Mouse (Mus musculus): ENCODE data around the gene Htatip2. TPM values are rescaled to one million over a fixed set of nuclear protein-coding genes. Genes with fewer than 3 reads are reported as not detected.

The Htatip2 gene
- polyA plus RNA-seq, 1 experiment: 11.9 TPM

DNA sequence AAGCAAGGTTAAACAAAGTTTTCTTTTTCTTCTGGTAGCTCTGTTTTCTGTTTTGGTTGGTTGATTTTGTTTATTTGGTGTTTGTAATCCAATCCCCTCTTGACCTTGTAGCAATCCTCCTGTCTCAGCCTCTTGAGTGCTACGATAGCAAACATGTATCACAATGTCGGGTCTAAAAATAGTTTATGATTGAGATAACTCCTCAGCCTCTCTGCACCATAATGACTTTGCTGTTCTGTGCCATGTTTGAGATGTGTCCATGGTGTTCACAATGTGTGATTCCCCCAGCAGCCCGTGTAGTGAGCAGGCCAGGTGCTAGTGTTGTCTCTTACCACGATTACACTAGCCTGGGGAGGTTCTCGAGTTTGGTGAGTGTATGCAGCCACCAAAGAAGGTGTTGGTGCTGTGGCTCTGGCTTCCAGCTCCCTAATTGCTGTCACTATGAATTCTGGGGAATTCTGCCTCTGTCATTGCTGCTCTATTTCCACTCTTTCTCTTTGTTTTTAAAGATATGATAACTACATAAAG, 45.8 kb downstream of the Htatip2 start:
- 80% methylated on average over 5 of the region's 5 CpGs for WGBS
- H3K36me3 ChIP-seq (ENCODE audit: control insufficient read depth, insufficient read depth, low read length): peaks cover 12% of the 10 kb centered on the region; the same call in 1 of the 2 replicates
- no peaks in the 10 kb centered on the region for H3K27me3 ChIP-seq (ENCODE audit: control insufficient read depth, insufficient read depth, low read length)
- no peak overlapping the region for H3K4me3 ChIP-seq (ENCODE audit: control insufficient read depth, insufficient read depth, low read length)
- no peaks in the 10 kb centered on the region for H3K4me1 ChIP-seq (replicated peaks; ENCODE audit: control insufficient read depth, insufficient read depth, low read length)
- DNase-seq: no peak
- no peak for TF ChIP-seq CTCF (IDR thresholded peaks at IDR 0.05; ENCODE audit: borderline replicate concordance, control insufficient read depth, extremely low read depth, insufficient read depth, low read length, poor library complexity)
- no peak overlapping the region for H3K27ac ChIP-seq (ENCODE audit: control insufficient read depth, insufficient read depth, low read length)

DNA sequence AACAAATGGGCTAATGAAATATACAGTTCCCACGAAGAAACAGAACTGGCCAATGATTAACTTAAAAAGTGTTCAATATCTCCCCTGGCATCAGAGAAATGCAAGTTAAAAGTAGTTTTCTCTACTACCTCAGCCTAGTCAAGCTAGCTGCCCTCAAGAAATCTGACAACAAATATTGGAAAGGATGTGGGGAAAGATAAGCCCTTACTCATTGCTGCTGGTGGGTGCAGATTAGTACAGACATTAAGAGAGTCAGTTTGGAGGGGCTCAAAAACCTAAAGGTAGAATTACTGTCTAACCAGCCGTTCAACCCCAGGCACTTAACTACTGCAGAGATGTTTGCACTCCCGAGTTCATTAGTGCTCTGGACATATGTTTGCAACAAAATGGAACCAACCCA, 46.7 kb downstream of the Htatip2 start:
- 90% methylated on average over 3 of the region's 3 CpGs for WGBS
- no peak for DNase-seq
- H3K4me1 ChIP-seq (replicated peaks; ENCODE audit: control insufficient read depth, insufficient read depth, low read length): no peaks in the 10 kb centered on the region
- H3K27ac ChIP-seq (ENCODE audit: control insufficient read depth, insufficient read depth, low read length): no peak overlapping the region
- TF ChIP-seq POLR2A (IDR thresholded peaks at IDR 0.05; ENCODE audit: control insufficient read depth, extremely low read depth, insufficient read depth, low read length, poor library complexity): no peak
- H3K27me3 ChIP-seq (ENCODE audit: control insufficient read depth, insufficient read depth, low read length): no peaks in the 10 kb centered on the region
- no peak overlapping the region for H3K4me3 ChIP-seq (ENCODE audit: control insufficient read depth, insufficient read depth, low read length)
- peaks cover 12% of the 10 kb centered on the region; the same call in 1 of the 2 replicates for H3K36me3 ChIP-seq (ENCODE audit: control insufficient read depth, insufficient read depth, low read length)

DNA sequence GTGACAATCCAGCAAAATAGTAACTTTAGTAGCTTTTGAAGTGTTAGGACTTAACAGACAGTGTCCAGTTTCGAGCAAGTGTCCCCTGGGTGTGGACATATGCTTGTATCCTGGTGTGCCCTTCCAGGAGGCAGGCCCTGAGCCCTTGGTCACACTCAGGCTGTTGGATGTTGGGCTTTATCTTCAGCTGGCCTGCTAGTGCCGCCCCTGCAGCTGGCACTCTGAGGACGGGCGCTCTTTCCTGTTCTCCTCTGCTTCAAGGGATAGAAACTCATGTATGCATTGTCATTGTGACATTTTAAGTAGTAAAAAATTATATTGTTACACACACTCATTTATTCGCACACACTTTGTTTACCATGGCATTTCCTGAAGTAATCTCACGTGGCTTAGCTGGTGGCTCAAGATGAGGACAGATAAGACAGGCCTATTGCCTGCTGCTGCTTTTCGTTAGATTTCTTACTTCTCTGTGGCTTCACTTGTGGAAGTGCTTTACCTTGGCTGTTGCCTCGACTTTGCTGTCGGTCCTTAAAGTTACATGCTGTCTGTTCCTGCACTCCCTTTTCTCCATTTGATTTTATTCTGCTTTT, 48.3 kb downstream of the Htatip2 start:
- Histone ChIP-seq H3K27ac (ENCODE audit: control insufficient read depth, insufficient read depth, low read length) (no peak overlapping the region), H3K4me1 (replicated peaks; ENCODE audit: control insufficient read depth, insufficient read depth, low read length) (no peaks in the 10 kb centered on the region), H3K36me3 (ENCODE audit: control insufficient read depth, insufficient read depth, low read length) (peaks cover 9% of the 10 kb centered on the region; the same call in 1 of the 2 replicates), H3K27me3 (ENCODE audit: control insufficient read depth, insufficient read depth, low read length) (no peaks in the 10 kb centered on the region), H3K4me3 (ENCODE audit: control insufficient read depth, insufficient read depth, low read length) (no peak overlapping the region)
- TF ChIP-seq CTCF (IDR thresholded peaks at IDR 0.05; ENCODE audit: borderline replicate concordance, control insufficient read depth, extremely low read depth, insufficient read depth, low read length, poor library complexity): no peak
- no peak for TF ChIP-seq POLR2A (IDR thresholded peaks at IDR 0.05; ENCODE audit: control insufficient read depth, extremely low read depth, insufficient read depth, low read length, poor library complexity)
- 90% methylated on average over 9 of the region's 9 CpGs for WGBS
- no peak for DNase-seq

DNA sequence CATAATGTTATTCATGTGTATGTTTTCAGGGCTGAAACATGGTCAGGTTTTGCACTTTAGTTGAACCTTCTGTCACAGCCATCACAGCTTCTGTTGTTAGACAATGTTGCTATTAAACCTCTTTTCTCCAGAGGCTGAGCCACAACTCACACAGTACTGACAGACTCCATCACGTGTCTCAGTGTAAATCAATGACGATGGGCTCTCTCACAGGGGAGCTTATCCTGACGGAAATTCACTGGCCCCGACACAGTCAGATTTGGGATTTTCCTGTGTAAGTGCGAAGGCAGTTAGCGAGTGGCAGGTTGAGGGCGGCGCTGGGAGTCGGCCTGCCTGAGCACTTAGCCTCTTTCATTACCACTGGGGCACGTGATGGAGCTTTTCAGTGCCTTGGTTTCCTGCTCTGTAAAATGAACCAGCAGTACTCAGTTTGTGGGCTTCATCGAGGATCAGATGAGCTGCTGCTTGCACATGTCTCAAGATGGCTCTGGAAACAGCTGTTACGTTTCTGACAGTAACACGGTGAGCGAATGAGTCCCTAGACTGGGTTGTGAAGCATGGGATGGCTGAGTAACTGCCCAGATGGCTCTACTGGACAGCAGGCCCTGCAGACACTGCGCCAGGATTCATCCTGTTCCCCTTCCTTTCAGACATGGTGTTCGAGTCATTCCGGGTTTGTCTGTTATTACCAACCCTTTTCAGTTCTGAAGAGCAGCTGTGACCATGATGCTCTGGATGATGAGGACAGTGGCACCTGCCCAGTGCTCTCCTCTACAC, 49.1 kb downstream of the Htatip2 start:
- no peak overlapping the region for H3K27ac ChIP-seq (ENCODE audit: control insufficient read depth, insufficient read depth, low read length)
- WGBS: 97% methylated on average over 17 of the region's 17 CpGs
- H3K27me3 ChIP-seq (ENCODE audit: control insufficient read depth, insufficient read depth, low read length): no peaks in the 10 kb centered on the region
- no peak overlapping the region for H3K4me3 ChIP-seq (ENCODE audit: control insufficient read depth, insufficient read depth, low read length)
- DNase-seq: no peak
- H3K36me3 ChIP-seq (ENCODE audit: control insufficient read depth, insufficient read depth, low read length): peaks cover 6% of the 10 kb centered on the region; the same call in 1 of the 2 replicates
- TF ChIP-seq CTCF (IDR thresholded peaks at IDR 0.05; ENCODE audit: borderline replicate concordance, control insufficient read depth, extremely low read depth, insufficient read depth, low read length, poor library complexity): no peak
- TF ChIP-seq POLR2A (IDR thresholded peaks at IDR 0.05; ENCODE audit: control insufficient read depth, extremely low read depth, insufficient read depth, low read length, poor library complexity): no peak
- no peaks in the 10 kb centered on the region for H3K4me1 ChIP-seq (replicated peaks; ENCODE audit: control insufficient read depth, insufficient read depth, low read length)

DNA sequence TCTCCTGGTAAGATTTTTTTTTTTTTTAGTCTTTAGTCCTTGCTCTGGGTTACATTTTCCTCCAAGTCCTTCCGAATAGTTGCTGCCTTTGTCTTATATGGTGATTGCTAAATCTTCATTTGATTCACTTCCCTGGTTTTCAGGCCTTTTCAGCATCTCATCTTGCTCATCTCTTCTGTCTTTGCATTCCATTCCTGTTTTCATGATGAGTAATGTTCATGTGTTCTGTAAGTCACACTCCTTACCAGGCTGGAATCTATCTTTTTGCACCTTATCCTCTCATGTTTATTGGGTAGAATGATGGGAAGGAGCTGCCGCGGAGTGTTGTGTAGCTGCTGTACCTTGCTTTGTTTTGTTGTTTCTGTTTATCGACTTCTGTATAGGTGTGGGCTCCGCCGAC, 50.2 kb downstream of the Htatip2 start:
- Histone ChIP-seq H3K36me3 (ENCODE audit: control insufficient read depth, insufficient read depth, low read length) (peaks cover 6% of the 10 kb centered on the region; the same call in 1 of the 2 replicates), H3K27ac (ENCODE audit: control insufficient read depth, insufficient read depth, low read length) (no peak overlapping the region), H3K4me3 (ENCODE audit: control insufficient read depth, insufficient read depth, low read length) (no peak overlapping the region), H3K27me3 (ENCODE audit: control insufficient read depth, insufficient read depth, low read length) (no peaks in the 10 kb centered on the region), H3K4me1 (replicated peaks; ENCODE audit: control insufficient read depth, insufficient read depth, low read length) (no peaks in the 10 kb centered on the region)
- no peak for DNase-seq
- WGBS: 93% methylated on average over 6 of the region's 6 CpGs
- TF ChIP-seq CTCF (IDR thresholded peaks at IDR 0.05; ENCODE audit: borderline replicate concordance, control insufficient read depth, extremely low read depth, insufficient read depth, low read length, poor library complexity) (no peak), POLR2A (IDR thresholded peaks at IDR 0.05; ENCODE audit: control insufficient read depth, extremely low read depth, insufficient read depth, low read length, poor library complexity) (no peak)

DNA sequence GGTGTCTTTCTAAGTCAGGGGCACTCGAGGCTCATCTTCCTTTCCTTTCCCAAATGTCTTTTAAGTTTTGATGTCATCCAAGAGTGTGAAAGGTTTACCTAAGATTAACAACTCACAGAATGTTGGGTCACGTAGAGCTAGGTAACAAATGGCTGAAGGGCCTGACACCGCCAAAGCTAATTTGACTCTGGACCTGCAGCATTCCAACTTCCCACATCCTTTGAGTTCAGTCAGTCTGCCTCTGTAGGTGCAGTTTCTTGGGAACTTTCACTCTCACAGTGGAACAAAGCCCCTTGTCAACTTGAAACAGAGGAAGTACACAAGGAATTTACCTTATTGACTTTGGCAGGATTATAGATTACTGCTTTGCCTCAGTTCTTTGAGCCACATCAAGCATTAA, 50.6 kb downstream of the Htatip2 start:
- Histone ChIP-seq H3K4me3 (ENCODE audit: control insufficient read depth, insufficient read depth, low read length) (no peak overlapping the region), H3K36me3 (ENCODE audit: control insufficient read depth, insufficient read depth, low read length) (peaks cover 6% of the 10 kb centered on the region; the same call in 1 of the 2 replicates), H3K27ac (ENCODE audit: control insufficient read depth, insufficient read depth, low read length) (no peak overlapping the region), H3K4me1 (replicated peaks; ENCODE audit: control insufficient read depth, insufficient read depth, low read length) (no peaks in the 10 kb centered on the region), H3K27me3 (ENCODE audit: control insufficient read depth, insufficient read depth, low read length) (no peaks in the 10 kb centered on the region)
- 91% methylated on average over 3 of the region's 3 CpGs for WGBS
- DNase-seq: no peak
- no peak for TF ChIP-seq POLR2A (IDR thresholded peaks at IDR 0.05; ENCODE audit: control insufficient read depth, extremely low read depth, insufficient read depth, low read length, poor library complexity)
- TF ChIP-seq CTCF (IDR thresholded peaks at IDR 0.05; ENCODE audit: borderline replicate concordance, control insufficient read depth, extremely low read depth, insufficient read depth, low read length, poor library complexity): no peak
